Mouse (Mus musculus): Measurements from ENCODE around the gene Drosha. TPM values are rescaled to one million over a fixed set of nuclear protein-coding genes. Genes with fewer than 3 reads are reported as not detected.
A peak's percentile ranks its signal among the peaks of the same experiment; 100 is the strongest.

Drosha gene
- 320 and 393 TPM in 2 replicates for polyA plus RNA-seq (2012)

- TF ChIP-seq GATA1 (IDR thresholded peaks at IDR 0.05; ENCODE audit: low read length) = no peak
Observed at GRCm38 (mm10) chr15:12824197-12824952, at the start of gene Drosha, which contains the start of gene 6030458C11Rik. Drosha (plus strand) TSS chr15:12824815. 6030458C11Rik (minus strand) TSS chr15:12824649.

- no peak for TF ChIP-seq GATA1 (IDR thresholded peaks at IDR 0.05; ENCODE audit: low read length)
Observed at GRCm38 (mm10) chr15:12781296-12781695, 43.3 kb upstream of the Drosha start.

DNA sequence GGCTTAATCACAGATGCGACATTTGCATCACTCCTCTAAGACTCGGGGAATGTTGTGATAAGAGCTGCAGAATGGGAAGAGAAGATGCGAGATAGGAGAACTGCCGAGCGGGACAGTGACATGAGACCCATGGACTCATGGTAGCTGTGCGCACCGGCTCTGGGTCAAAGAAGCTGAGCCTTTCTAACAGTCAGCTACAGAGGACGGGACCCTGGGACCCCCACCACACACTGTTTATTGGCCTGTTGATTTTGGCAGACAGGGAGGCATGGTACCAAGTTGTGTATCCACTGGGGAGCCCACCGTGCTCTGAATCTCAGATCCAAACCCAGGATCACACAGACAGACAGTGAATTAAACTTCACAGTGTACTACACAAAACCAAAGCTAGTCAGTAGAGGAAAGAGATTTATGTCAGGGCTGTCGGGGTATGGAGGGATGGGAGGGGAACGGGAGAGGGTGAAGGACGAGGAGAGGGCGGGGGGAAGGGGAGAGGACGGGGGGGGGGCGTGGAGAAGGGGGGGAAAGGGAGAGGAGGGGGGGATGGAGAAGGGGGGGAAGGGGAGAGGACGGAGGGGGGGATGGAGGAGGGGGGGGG, 42.8 kb upstream of the Drosha start:
- TF ChIP-seq GATA1 (IDR thresholded peaks at IDR 0.05; ENCODE audit: low read length) = no peak

DNA sequence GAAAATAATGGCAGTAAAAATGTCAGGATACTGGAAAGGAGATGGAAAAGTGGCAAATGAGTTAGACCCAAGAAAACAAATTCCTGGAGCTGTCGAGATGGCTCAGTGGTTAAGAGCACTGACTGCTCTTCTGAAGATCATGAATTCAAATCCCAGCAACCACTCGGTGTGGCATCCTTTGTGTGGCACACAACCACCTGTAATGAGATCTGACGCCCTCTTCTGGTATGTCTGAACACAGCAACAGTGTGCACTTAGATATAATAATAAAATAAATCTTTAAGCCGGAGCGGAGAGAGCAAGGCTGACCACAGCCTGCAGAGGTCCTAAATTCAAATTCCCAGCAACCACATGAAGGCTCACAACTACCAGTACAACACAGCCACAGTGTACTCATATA, 36.1 kb upstream of the Drosha start:
- TF ChIP-seq GATA1 (IDR thresholded peaks at IDR 0.05; ENCODE audit: low read length) = no peak

GRCm38 (mm10) chr15:12789406-12789867, 35.2 kb upstream of the Drosha start:
- TF ChIP-seq GATA1 (IDR thresholded peaks at IDR 0.05; ENCODE audit: low read length) = no peak

- TF ChIP-seq GATA1 (IDR thresholded peaks at IDR 0.05; ENCODE audit: low read length) = no peak
Observed at GRCm38 (mm10) chr15:12794311-12794710, 30.3 kb upstream of the Drosha start.

GRCm38 (mm10) chr15:12795457-12795894, 29.1 kb upstream of the Drosha start:
- TF ChIP-seq GATA1 (IDR thresholded peaks at IDR 0.05; ENCODE audit: low read length) = no peak

- no peak for TF ChIP-seq GATA1 (IDR thresholded peaks at IDR 0.05; ENCODE audit: low read length)
Observed at GRCm38 (mm10) chr15:12795909-12796470, 28.6 kb upstream of the Drosha start.

DNA sequence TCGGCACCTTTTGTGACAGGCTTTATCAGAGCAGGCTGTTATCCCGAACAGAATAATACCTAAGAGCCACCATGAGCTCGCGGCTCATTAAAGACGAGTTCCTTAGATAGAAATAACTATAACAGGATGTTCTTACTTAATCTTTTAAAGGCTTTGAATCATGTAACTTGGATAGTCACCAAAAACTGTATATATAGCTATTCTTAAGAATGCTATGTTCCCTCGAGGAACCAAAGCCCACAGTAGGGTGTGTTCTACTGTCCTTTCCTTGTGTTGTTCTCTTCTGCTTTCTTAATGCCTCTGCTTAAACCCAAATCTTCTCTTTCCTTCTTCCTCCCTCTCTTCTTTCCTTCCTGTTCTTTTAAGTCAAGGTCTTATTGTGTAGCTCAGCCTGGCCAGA, 26.6 kb upstream of the Drosha start:
- no peak for TF ChIP-seq GATA1 (IDR thresholded peaks at IDR 0.05; ENCODE audit: low read length)

DNA sequence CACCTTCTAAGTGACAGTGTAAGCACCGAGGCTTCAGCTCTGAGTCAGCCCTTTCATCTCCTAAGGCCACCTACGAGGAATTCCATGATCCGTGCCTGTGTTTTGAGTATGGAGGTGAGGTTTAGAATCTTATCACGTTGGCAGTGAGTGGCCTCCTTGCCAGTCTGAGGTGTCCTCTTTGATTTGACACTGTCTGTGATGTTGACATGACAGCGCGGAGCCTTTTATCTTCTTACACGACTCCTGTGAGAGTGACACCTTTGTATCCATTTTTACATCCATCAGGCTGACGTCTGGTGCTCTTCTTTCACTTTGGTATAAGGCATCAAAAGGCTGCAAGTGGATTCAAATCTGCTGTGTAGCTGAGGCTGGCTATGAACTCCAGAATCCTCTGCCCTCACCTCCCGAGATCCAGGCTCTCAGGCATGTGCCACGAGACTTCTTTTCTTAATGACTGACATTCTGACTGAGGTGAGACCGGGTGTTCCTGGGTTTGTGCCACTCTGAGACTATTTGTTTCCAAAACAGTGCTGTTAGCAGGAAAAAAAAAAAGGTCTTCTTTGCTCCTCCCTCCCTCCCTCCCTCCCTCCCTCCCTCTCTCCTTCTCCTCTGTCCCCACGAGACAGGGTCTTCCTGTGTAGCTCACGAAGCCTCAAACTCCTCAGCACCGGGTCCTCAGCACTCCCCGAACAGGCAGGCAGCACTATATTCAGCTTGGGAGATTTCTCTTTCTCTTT, 24.0 kb upstream of the Drosha start:
- TF ChIP-seq GATA1 (IDR thresholded peaks at IDR 0.05; ENCODE audit: low read length) = no peak

DNA sequence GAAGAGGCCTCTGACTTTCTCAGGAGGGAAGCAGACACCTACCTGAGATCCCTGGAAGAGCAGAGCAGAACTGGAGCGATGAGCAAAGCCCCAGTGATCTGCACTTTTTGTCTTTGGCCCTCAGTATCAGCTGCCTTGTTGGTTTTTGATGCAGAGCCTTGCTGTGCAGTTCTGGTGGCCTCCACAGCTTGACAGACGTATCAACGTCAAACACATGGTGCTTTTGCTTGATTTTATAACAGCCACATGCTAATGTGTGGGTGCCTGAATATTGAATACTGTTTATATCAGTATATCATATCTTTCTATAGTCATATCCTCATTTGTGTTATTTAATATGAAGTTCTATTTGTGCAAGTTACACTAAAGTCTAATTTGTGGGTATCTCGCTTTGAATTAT, 19.5 kb upstream of the Drosha start:
- peak; percentile 26 for TF ChIP-seq GATA1 (IDR thresholded peaks at IDR 0.05; ENCODE audit: low read length)

GRCm38 (mm10) chr15:12807088-12807487, 17.5 kb upstream of the Drosha start:
- TF ChIP-seq GATA1 (IDR thresholded peaks at IDR 0.05; ENCODE audit: low read length) = no peak

- TF ChIP-seq GATA1 (IDR thresholded peaks at IDR 0.05; ENCODE audit: low read length) = no peak
Observed at GRCm38 (mm10) chr15:12809305-12809704, 15.3 kb upstream of the Drosha start.

GRCm38 (mm10) chr15:12812646-12813045, 12.0 kb upstream of the Drosha start:
- no peak for TF ChIP-seq GATA1 (IDR thresholded peaks at IDR 0.05; ENCODE audit: low read length)

DNA sequence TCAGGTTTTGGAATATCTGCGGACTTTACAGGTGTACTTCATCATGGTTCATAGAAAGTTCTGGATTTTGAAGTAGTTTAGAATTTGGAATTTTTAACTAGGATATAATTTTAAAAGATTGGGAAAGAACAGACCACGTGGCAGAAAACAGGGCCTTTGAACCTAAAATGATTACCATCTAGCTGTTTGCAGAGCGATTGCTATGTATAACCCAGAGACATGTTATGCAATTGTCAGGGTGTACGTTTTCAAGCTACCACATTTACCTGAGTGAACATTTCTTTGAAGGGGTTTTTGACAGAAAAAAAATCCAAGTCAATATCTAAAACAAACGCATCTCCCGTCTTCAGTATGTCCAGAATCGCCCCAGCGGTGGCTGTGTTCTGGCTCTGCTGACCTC, 7.0 kb upstream of the Drosha start:
- no peak for TF ChIP-seq GATA1 (IDR thresholded peaks at IDR 0.05; ENCODE audit: low read length)
